Comparison of ENCODE assay signal across 9 mouse cellular contexts in genomic region chr7:138398182-138398793, GRCm38 (mm10). TPM values are rescaled to one million over a fixed set of nuclear protein-coding genes. Genes with fewer than 3 reads are reported as not detected.
A peak's percentile ranks its signal among the peaks of the same experiment; 100 is the strongest.
DNase-seq lines count a peak whose midpoint lies in the region; ATAC-seq and TF ChIP-seq lines count a peak whose summit lies in the region.
"Had no signal": no experiment of that assay in that cellular context is flagged by ENCODE, and none has a peak within 500 bp of the region (broad histone marks: within the 10 kb centered on the region; RNA-seq: fewer than 3 reads in every experiment).

No protein-coding gene starts in this region.

- peaks cover 51% of the 10 kb centered on the region for H3K27me3 ChIP-seq in liver, embryonic 12.5 days (replicated peaks)

- no peak overlapping the region for H3K9ac ChIP-seq in liver, embryonic 12.5 days

- H3K4me3 ChIP-seq in embryonic fibroblast, embryonic 13.5 days (ENCODE audit: insufficient read depth, low read length): no peak overlapping the region
- peak overlapping the region; percentile 48 for H3K4me3 ChIP-seq in liver, embryonic 12.5 days

- H3K9me3 ChIP-seq in liver, embryonic 12.5 days (replicated peaks): no peaks in the 10 kb centered on the region

- no peaks in the 10 kb centered on the region for H3K4me1 ChIP-seq in embryonic fibroblast, embryonic 13.5 days (ENCODE audit: control insufficient read depth, insufficient read depth, low read length)
- H3K4me1 ChIP-seq in liver, embryonic 12.5 days: no peaks in the 10 kb centered on the region

- TF ChIP-seq CTCF in embryonic fibroblast, embryonic 13.5 days (IDR thresholded peaks at IDR 0.05; ENCODE audit: borderline replicate concordance, insufficient read depth, low read length): peak; percentile 46; the same call in 1 of the 2 replicates

- no peak for TF ChIP-seq POLR2A in embryonic fibroblast, embryonic 13.5 days (IDR thresholded peaks at IDR 0.05; ENCODE audit: low read depth, low read length)

- 4% methylated on average over 21 of the region's 21 CpGs for WGBS in liver, embryonic 12.5 days (ENCODE audit: insufficient replicate concordance)

- peak overlapping the region; percentile 68 for H3K4me2 ChIP-seq in liver, embryonic 12.5 days

- DNase-seq in urinary bladder, postnatal 14 days (ENCODE audit: low spot score): peak; percentile 36
- DNase-seq in urinary bladder, adult 2 months (ENCODE audit: low spot score): no peak
- DNase-seq in heart, postnatal 14 days: peak; percentile 25 to 26
- DNase-seq in kidney, postnatal 4 days: peak; percentile 80 to 82
- peak; percentile 26 for DNase-seq in retina, adult 2 months (ENCODE audit: low read depth, low spot score)
- no peak for DNase-seq in B cell, adult 2 months

- no peaks in the 10 kb centered on the region for H3K36me3 ChIP-seq in liver, embryonic 12.5 days

- no peak for ATAC-seq in liver, embryonic 12.5 days

- intact Hi-C loops in heart, postnatal 14 days (cut with DNase I): no loop called here

- H3K27ac ChIP-seq in embryonic fibroblast, embryonic 13.5 days (ENCODE audit: insufficient read depth, low read length): no peak overlapping the region
- H3K27ac ChIP-seq in liver, embryonic 12.5 days: no peak overlapping the region

RNA-seq across cellular contexts. Expression of gene Tcerg1l, which starts 0.8 kb away (rescaled TPM):
- polyA plus RNA-seq in urinary bladder, adult 2 months (2012; rRNA removed): 1.2 and 1.4 TPM in 2 replicates
- not detected in 2 replicates for polyA plus RNA-seq in embryonic fibroblast, embryonic 13.5 days (2011; ENCODE audit: insufficient read length, low read depth, missing spikeins)
- total RNA-seq in heart, postnatal 14 days (2021): not detected
- polyA plus RNA-seq in liver, embryonic 12.5 days (2016; fragmentation: Nextera tagmentation; extraction: Ambion mirVana): 0.17 and 0.23 TPM in 2 replicates
- total RNA-seq: neutrophil, adult 5-6 weeks had no signal

Comparison
In these comparisons a context has a peak if more than half of its experiments do, and no peak if none do; other contexts are left out.
1. DNase-seq: peak in urinary bladder, postnatal 14 days (single experiment), heart, postnatal 14 days (2 of 2), kidney, postnatal 4 days (2 of 2) and retina, adult 2 months (single experiment); none in urinary bladder, adult 2 months (single experiment) and B cell, adult 2 months (0 of 2).